Mouse (Mus musculus) liver, embryonic 14.5 days (tissue): ENCODE measurements around the gene Krt28.

Experiments used
- CTCF ChIP-seq: IDR thresholded peaks from 2 replicates; pipeline ENCODE4 v1.5.1; 2016; ENCODE audit warnings: antibody characterized with exemption, low read depth, control low read depth
- EP300 ChIP-seq: IDR thresholded peaks from 2 replicates; pipeline ENCODE4 v1.6.1; 2016; ENCODE audit warnings: antibody characterized with exemption, low read depth

DNA sequence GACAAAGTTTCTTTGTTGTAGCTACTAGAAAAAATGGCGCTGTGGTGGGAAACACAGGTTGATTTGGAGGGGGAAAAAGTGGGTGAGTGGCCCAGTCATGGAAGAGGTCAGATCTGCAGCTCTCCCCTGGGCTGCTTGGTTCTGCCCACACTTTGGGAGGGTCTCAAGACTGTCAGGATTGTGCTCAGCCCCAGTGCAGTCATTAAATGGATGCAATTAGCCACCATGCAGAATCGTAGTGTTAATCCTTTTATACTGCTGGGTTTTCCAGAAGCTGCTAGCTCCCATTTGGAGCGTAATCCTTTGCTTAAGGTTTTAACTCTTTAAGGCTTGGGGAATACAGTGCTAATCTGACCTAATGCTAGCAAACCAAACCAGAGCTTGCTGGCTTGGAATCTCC is 21.3 kb upstream of the Krt28 start:
- TF ChIP-seq CTCF (no peak), EP300 (no peak)
